Mouse (Mus musculus): Measurements from ENCODE around the gene Clgn.

GRCm38 (mm10) chr8:83382850-83383249 lies 6.8 kb upstream of the Clgn start:
- no peak for TF ChIP-seq CTCF (IDR thresholded peaks at IDR 0.05; ENCODE audit: insufficient read depth, low read length)
- no peak for TF ChIP-seq POLR2A (IDR thresholded peaks at IDR 0.05; ENCODE audit: borderline replicate concordance, extremely low read depth, low read depth, low read length)
